Mouse (Mus musculus) heart, adult 2 months (tissue): ENCODE measurements around the gene Dnajc13.

Experiments used
- CTCF ChIP-seq: fragments of 200-600 bp; IDR thresholded peaks from 2 replicates; pipeline ENCODE4 v1.8.1; 2022; ENCODE audit warnings: antibody characterized with exemption, mild to moderate bottlenecking, moderate library complexity
- EP300 ChIP-seq: fragments of 200-500 bp; IDR thresholded peaks from 2 replicates; pipeline ENCODE4 v1.6.1; 2011; ENCODE audit warnings: low read depth, low read length, control low read depth; ENCODE audit not compliant: insufficient read depth
- POLR2A ChIP-seq: fragments of 200-500 bp; IDR thresholded peaks from 2 replicates; pipeline ENCODE4 v1.6.1; 2011; ENCODE audit warnings: mild to moderate bottlenecking, low read depth, low read length, control low read depth; ENCODE audit not compliant: insufficient read depth

- TF ChIP-seq CTCF (no peak), EP300 (no peak), POLR2A (no peak)
Measured at GRCm38 (mm10) chr9:104254408-104255180, 8.1 kb downstream of the Dnajc13 start.
